Mouse (Mus musculus): ENCODE measurements around the gene Nhsl1. TPM values are rescaled to one million over a fixed set of nuclear protein-coding genes. Genes with fewer than 3 reads are reported as not detected.

Gene Nhsl1
- polyA plus RNA-seq, 1 experiment from 2014 or later, result 23.4 TPM

GRCm38 (mm10) chr10:18483658-18484057, 164.9 kb downstream of the Nhsl1 start:
- Histone ChIP-seq H3K9ac (ENCODE audit: low read depth, low read length) (no peak overlapping the region), H3K9me3 (ENCODE audit: control insufficient read depth, low read length) (no peaks in the 10 kb centered on the region), H3K36me3 (ENCODE audit: control insufficient read depth, insufficient read depth, low read length) (no peaks in the 10 kb centered on the region), H3K4me2 (replicated peaks; ENCODE audit: low read depth, low read length) (no peak overlapping the region), H3K4me1 (replicated peaks; ENCODE audit: control insufficient read depth, insufficient read depth, low read length) (no peaks in the 10 kb centered on the region; the same call in 1 of the 2 replicates), H3K27me3 (ENCODE audit: control insufficient read depth, insufficient read depth, low read length) (no peaks in the 10 kb centered on the region), H3K4me3 (ENCODE audit: low read depth, low read length) (no peak overlapping the region), H3K27ac (ENCODE audit: low read depth, low read length) (0 out of 2 replicates have a peak overlapping the region, but pooled peaks have one; percentile 17)
- 86% methylated on average over 3 of the region's 3 CpGs for WGBS
- DNase-seq (ENCODE audit: low spot score) (no peak), ATAC-seq (ENCODE audit: low FRiP score) (no peak)

DNA sequence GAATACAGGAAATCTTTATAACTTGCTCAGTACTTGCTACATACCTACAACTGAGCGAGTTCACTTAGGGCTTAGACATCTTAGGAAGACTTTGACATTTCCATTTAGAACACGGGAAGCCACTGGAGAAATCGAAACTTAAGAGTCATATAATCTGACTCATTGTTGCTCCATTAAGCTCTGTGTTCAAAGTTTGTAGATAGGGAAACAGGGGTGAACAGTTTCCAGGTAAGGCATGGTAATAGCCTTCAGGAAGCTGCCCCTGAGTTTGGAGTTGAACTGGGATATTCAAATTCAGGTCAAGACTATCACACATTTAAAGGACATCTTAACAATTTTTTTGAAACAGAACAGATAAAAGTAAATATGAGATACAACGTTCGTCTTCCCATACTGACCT, 165.9 kb downstream of the Nhsl1 start:
- DNase-seq (ENCODE audit: low spot score), result no peak
- no peak overlapping the region for H3K27ac ChIP-seq (ENCODE audit: low read depth, low read length)
- no peaks in the 10 kb centered on the region; the same call in 1 of the 2 replicates for H3K4me1 ChIP-seq (replicated peaks; ENCODE audit: control insufficient read depth, insufficient read depth, low read length)
- H3K27me3 ChIP-seq (ENCODE audit: control insufficient read depth, insufficient read depth, low read length), result no peaks in the 10 kb centered on the region
- no peak overlapping the region for H3K4me3 ChIP-seq (ENCODE audit: low read depth, low read length)
- no peak overlapping the region for H3K4me2 ChIP-seq (replicated peaks; ENCODE audit: low read depth, low read length)
- no peaks in the 10 kb centered on the region for H3K9me3 ChIP-seq (ENCODE audit: control insufficient read depth, low read length)
- WGBS, result 91% methylated on average over 5 of the region's 5 CpGs
- no peak overlapping the region for H3K9ac ChIP-seq (ENCODE audit: low read depth, low read length)
- H3K36me3 ChIP-seq (ENCODE audit: control insufficient read depth, insufficient read depth, low read length), result no peaks in the 10 kb centered on the region
- no peak for ATAC-seq (ENCODE audit: low FRiP score)

- ATAC-seq (ENCODE audit: low FRiP score), result no peak
- H3K36me3 ChIP-seq (ENCODE audit: control insufficient read depth, insufficient read depth, low read length), result no peaks in the 10 kb centered on the region
- 87% methylated on average over 7 of the region's 7 CpGs for WGBS
These were observed 169.5 kb downstream of the Nhsl1 start for GRCm38 (mm10) chr10:18488239-18488803.

DNA sequence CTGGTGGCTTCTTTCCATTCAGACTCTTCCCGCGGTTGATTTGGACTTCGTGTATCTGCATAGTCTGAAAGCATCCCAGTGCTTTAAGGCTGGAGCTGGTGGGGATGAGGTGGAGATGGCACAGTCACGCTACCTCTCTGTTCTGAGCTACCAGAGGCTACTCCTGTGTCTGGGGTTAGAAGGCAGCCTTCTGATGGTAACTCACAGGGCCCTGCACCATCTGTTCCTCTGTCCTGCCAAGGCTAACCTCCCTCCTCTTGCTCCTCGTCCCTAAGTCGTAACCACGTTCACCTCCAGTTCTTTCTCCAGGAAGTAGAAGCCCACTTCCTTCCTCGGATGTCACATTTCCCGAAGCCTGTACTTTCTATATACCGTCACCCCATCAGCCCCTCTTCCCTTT, 171.2 kb downstream of the Nhsl1 start:
- H3K4me3 ChIP-seq (ENCODE audit: low read depth, low read length), result no peak overlapping the region
- no peaks in the 10 kb centered on the region for H3K36me3 ChIP-seq (ENCODE audit: control insufficient read depth, insufficient read depth, low read length)
- H3K27ac ChIP-seq (ENCODE audit: low read depth, low read length), result no peak overlapping the region
- H3K4me2 ChIP-seq (replicated peaks; ENCODE audit: low read depth, low read length), result no peak overlapping the region
- H3K9me3 ChIP-seq (ENCODE audit: control insufficient read depth, low read length), result no peaks in the 10 kb centered on the region
- H3K4me1 ChIP-seq (replicated peaks; ENCODE audit: control insufficient read depth, insufficient read depth, low read length), result no peaks in the 10 kb centered on the region
- 93% methylated on average over 10 of the region's 10 CpGs for WGBS
- ATAC-seq (ENCODE audit: low FRiP score), result no peak
- H3K27me3 ChIP-seq (ENCODE audit: control insufficient read depth, insufficient read depth, low read length), result no peaks in the 10 kb centered on the region
- no peak for DNase-seq (ENCODE audit: low spot score)
- no peak overlapping the region for H3K9ac ChIP-seq (ENCODE audit: low read depth, low read length)

More at GRCm38 (mm10) chr10:18488239-18488803, 169.5 kb downstream of the Nhsl1 start:
- H3K4me1 ChIP-seq (replicated peaks; ENCODE audit: control insufficient read depth, insufficient read depth, low read length), result no peaks in the 10 kb centered on the region
- no peaks in the 10 kb centered on the region for H3K9me3 ChIP-seq (ENCODE audit: control insufficient read depth, low read length)
- no peaks in the 10 kb centered on the region for H3K27me3 ChIP-seq (ENCODE audit: control insufficient read depth, insufficient read depth, low read length)
- H3K4me3 ChIP-seq (ENCODE audit: low read depth, low read length), result no peak overlapping the region
- H3K27ac ChIP-seq (ENCODE audit: low read depth, low read length), result no peak overlapping the region
- H3K9ac ChIP-seq (ENCODE audit: low read depth, low read length), result no peak overlapping the region
- DNase-seq (ENCODE audit: low spot score), result no peak
- no peak overlapping the region for H3K4me2 ChIP-seq (replicated peaks; ENCODE audit: low read depth, low read length)

- no peak for DNase-seq (ENCODE audit: low spot score)
- H3K9me3 ChIP-seq (ENCODE audit: control insufficient read depth, low read length), result no peaks in the 10 kb centered on the region
- no peak for ATAC-seq (ENCODE audit: low FRiP score)
- H3K27ac ChIP-seq (ENCODE audit: low read depth, low read length), result no peak overlapping the region
- H3K27me3 ChIP-seq (ENCODE audit: control insufficient read depth, insufficient read depth, low read length), result no peaks in the 10 kb centered on the region
- H3K36me3 ChIP-seq (ENCODE audit: control insufficient read depth, insufficient read depth, low read length), result no peaks in the 10 kb centered on the region
- no peak overlapping the region for H3K4me3 ChIP-seq (ENCODE audit: low read depth, low read length)
- H3K9ac ChIP-seq (ENCODE audit: low read depth, low read length), result no peak overlapping the region
- 90% methylated on average over 4 of the region's 4 CpGs for WGBS
- H3K4me2 ChIP-seq (replicated peaks; ENCODE audit: low read depth, low read length), result no peak overlapping the region
- H3K4me1 ChIP-seq (replicated peaks; ENCODE audit: control insufficient read depth, insufficient read depth, low read length), result no peaks in the 10 kb centered on the region
These were observed 173.2 kb downstream of the Nhsl1 start for GRCm38 (mm10) chr10:18491952-18492351.

DNA sequence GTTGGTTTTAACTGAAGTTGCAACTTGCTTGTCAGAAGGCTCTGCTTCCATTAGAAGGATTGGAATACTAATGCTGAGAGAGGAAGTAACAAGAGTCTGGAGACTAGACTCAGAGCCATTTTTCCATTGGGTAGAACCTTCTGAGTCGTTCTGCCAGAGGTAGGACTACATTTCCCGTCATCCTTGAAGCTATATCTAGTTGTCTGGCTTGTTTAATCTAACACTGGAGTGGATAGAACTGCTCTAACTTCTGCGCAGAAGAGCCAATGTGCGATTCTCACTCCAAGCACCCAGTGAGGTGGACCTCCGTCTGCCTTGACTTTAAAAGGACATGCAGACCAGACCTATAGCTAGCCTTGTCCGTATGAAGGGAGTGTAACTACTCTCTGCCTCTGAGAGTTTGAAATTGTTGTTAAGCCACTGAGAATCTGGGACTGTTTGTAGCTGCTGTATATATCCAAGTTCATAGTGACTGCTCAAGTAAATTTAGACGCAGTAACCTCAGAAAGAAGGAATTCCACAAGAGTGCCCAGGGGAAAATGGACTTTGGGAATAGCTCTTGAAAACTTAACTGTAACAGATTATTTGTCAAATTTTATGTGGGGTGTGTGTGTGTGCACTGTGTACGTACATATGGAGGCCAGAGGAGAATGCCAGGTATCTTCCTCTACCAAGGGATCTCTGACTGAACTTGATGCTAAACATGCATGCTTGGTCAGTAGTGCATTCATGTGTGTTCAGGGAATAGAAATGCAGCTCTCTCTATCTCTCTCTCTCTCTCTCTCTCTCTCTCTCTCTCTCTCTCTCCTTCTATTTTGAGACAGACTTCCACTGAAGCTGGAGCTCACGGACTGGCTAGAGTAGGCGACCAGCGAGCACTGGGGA, 174.5 kb downstream of the Nhsl1 start:
- no peak overlapping the region for H3K27ac ChIP-seq (ENCODE audit: low read depth, low read length)
- DNase-seq (ENCODE audit: low spot score) (no peak), ATAC-seq (ENCODE audit: low FRiP score) (no peak)
- no peaks in the 10 kb centered on the region for H3K9me3 ChIP-seq (ENCODE audit: control insufficient read depth, low read length)
- no peak overlapping the region for H3K4me3 ChIP-seq (ENCODE audit: low read depth, low read length)
- WGBS, result 92% methylated on average over 11 of the region's 11 CpGs
- H3K4me1 ChIP-seq (replicated peaks; ENCODE audit: control insufficient read depth, insufficient read depth, low read length), result no peaks in the 10 kb centered on the region
- H3K27me3 ChIP-seq (ENCODE audit: control insufficient read depth, insufficient read depth, low read length), result no peaks in the 10 kb centered on the region
- H3K36me3 ChIP-seq (ENCODE audit: control insufficient read depth, insufficient read depth, low read length), result no peaks in the 10 kb centered on the region
- H3K9ac ChIP-seq (ENCODE audit: low read depth, low read length), result no peak overlapping the region
- H3K4me2 ChIP-seq (replicated peaks; ENCODE audit: low read depth, low read length), result no peak overlapping the region

DNA sequence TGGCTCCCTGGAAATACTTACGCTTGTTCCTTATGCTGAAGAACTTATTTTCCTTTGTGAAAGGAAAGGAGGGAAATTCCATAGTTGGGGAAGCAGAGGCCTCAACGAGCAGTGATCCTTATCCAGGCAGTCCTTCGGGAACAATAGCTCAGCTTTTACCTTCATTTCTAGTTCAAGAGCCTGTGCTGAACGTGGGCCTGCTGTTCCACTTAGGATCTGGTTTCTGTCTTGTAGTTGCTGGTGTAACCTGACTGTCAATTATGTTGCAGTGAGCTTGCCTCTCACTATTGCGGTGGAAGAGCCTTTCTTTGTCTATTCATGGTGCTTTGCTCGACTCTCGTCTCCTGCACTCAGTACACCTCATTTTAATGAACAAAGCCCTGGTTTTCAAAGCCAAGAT, 175.5 kb downstream of the Nhsl1 start:
- Histone ChIP-seq H3K4me2 (replicated peaks; ENCODE audit: low read depth, low read length) (no peak overlapping the region), H3K27ac (ENCODE audit: low read depth, low read length) (0 out of 2 replicates have a peak overlapping the region, but pooled peaks have one; percentile 27), H3K9ac (ENCODE audit: low read depth, low read length) (no peak overlapping the region), H3K36me3 (ENCODE audit: control insufficient read depth, insufficient read depth, low read length) (no peaks in the 10 kb centered on the region), H3K9me3 (ENCODE audit: control insufficient read depth, low read length) (no peaks in the 10 kb centered on the region), H3K4me1 (replicated peaks; ENCODE audit: control insufficient read depth, insufficient read depth, low read length) (no peaks in the 10 kb centered on the region), H3K27me3 (ENCODE audit: control insufficient read depth, insufficient read depth, low read length) (no peaks in the 10 kb centered on the region), H3K4me3 (ENCODE audit: low read depth, low read length) (no peak overlapping the region)
- DNase-seq (ENCODE audit: low spot score), result no peak
- no peak for ATAC-seq (ENCODE audit: low FRiP score)
- 57% methylated on average over 7 of the region's 7 CpGs for WGBS

DNA sequence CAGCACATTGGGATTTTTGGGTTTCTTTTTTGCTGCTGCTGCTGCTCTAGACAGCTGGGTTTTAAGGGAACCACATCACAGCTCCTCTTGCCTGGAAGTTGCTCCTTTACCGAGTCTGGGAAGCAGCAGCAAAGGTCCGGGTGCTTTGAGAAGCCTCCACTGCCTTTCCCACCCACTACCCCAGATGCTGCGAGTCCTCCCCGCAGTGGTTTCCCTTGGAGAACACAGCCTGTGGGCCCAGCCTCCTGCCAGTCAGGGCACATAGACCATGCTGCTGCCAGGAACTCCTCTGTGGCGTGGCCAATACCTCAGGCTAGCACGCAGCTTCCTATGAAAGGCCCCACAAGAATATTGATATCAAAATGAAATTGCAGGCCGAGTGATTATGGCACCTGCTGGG, 178.3 kb downstream of the Nhsl1 start:
- Histone ChIP-seq H3K9me3 (ENCODE audit: control insufficient read depth, low read length) (no peaks in the 10 kb centered on the region), H3K27me3 (ENCODE audit: control insufficient read depth, insufficient read depth, low read length) (no peaks in the 10 kb centered on the region), H3K27ac (ENCODE audit: low read depth, low read length) (no peak overlapping the region), H3K36me3 (ENCODE audit: control insufficient read depth, insufficient read depth, low read length) (no peaks in the 10 kb centered on the region), H3K4me2 (replicated peaks; ENCODE audit: low read depth, low read length) (no peak overlapping the region), H3K4me1 (replicated peaks; ENCODE audit: control insufficient read depth, insufficient read depth, low read length) (no peaks in the 10 kb centered on the region), H3K9ac (ENCODE audit: low read depth, low read length) (no peak overlapping the region), H3K4me3 (ENCODE audit: low read depth, low read length) (no peak overlapping the region)
- ATAC-seq (ENCODE audit: low FRiP score) (no peak), DNase-seq (ENCODE audit: low spot score) (no peak)
- WGBS, result 73% methylated on average over 7 of the region's 7 CpGs

DNA sequence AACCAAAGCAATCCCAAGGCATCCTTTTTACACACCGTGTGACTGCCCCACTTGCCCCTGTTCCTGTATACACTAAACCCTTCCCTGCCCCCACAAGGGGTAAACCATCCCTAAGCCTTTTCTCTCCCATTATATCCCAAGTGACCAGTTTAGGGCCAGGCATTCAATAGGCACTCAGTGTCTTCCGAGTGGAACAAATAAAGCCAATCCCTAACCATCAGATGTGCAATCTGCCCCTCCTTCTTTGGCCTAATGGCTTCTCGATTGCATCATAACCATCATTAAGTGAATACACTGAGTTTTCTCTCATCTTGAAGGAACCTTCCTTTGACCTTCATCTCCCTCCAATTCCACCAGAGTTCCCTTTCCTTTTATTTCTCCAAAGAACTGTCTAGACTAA, 183.2 kb downstream of the Nhsl1 start:
- Histone ChIP-seq H3K4me3 (ENCODE audit: low read depth, low read length) (no peak overlapping the region), H3K9ac (ENCODE audit: low read depth, low read length) (no peak overlapping the region), H3K9me3 (ENCODE audit: control insufficient read depth, low read length) (no peaks in the 10 kb centered on the region), H3K27ac (ENCODE audit: low read depth, low read length) (no peak overlapping the region), H3K4me2 (replicated peaks; ENCODE audit: low read depth, low read length) (0 out of 2 replicates have a peak overlapping the region, but pooled peaks have one; percentile 3), H3K4me1 (replicated peaks; ENCODE audit: control insufficient read depth, insufficient read depth, low read length) (no peaks in the 10 kb centered on the region), H3K36me3 (ENCODE audit: control insufficient read depth, insufficient read depth, low read length) (no peaks in the 10 kb centered on the region), H3K27me3 (ENCODE audit: control insufficient read depth, insufficient read depth, low read length) (no peaks in the 10 kb centered on the region)
- ATAC-seq (ENCODE audit: low FRiP score) (no peak), DNase-seq (ENCODE audit: low spot score) (no peak)
- 75% methylated on average over 3 of the region's 3 CpGs for WGBS

Data from hindbrain, embryonic 11.5 days (tissue).